Mouse (Mus musculus): ENCODE data around the gene Galnt15.
A peak's percentile ranks its signal among the peaks of the same experiment; 100 is the strongest.

Gene Galnt15

DNA sequence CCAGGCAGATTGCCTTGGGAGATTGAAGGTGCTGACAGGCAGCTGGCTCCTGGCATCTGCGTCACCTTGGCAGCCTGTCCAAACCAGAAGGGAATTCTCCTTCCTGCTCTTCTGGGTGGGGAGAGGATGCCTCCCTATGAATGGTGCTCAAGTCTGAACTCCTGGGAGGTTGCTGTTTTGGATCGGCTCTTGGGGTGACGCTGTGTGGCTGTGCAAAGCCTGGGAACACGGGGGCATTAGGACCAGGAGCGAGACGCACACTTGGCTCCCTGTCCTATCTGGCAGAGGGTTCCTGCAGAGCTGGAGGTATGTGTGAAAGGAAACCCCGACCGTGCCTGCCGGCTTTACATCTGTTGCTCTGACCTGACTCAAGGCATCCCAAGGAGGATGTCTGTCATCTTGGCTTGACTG, at the start of gene Galnt15:
Gene Galnt15, plus strand, starts transcription at position 309 of the 411 bp plus-strand sequence.
- DNase-seq (ENCODE audit: low spot score), result peak; percentile 37

DNA sequence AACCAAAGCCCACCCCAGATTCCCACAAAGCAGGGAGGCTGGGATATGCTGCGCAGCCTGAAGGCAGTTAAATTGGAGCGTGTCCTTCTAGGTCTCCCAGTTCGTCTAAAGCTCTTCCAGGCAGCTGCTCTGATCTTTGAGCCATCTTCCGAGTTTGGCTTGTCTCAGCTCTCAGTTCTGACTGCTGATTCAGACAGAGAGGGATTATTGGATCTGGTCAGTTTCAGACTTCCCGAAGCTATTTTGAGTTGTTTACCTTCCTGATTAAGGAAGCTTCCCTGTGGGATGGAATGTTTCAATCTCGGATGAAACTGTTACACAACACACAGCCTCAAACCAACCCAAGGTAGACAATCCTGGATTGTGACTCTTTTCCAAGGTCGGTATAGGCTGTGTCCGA, 34.8 kb upstream of the Galnt15 start:
- no peak for DNase-seq (ENCODE audit: low spot score)

DNA sequence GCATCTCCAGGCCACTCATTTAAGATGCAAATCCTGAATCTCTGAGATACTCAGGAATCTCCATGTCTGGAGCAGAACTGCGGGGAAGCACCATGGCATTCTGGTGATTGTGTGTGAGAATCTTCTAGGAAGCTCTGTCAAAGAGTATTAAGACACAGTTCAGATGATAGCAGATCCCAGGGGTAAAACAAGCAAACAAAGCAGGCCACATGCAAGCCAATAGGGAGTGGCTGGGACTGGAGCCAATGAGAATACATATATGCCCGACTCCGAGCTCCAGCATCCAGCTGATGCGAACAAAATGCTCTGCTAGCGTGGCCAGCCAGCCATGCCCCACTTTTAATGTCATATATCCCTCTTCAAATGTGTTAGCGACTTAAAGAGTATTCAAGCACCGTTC, 27.8 kb upstream of the Galnt15 start:
- no peak for DNase-seq (ENCODE audit: low spot score)

DNA sequence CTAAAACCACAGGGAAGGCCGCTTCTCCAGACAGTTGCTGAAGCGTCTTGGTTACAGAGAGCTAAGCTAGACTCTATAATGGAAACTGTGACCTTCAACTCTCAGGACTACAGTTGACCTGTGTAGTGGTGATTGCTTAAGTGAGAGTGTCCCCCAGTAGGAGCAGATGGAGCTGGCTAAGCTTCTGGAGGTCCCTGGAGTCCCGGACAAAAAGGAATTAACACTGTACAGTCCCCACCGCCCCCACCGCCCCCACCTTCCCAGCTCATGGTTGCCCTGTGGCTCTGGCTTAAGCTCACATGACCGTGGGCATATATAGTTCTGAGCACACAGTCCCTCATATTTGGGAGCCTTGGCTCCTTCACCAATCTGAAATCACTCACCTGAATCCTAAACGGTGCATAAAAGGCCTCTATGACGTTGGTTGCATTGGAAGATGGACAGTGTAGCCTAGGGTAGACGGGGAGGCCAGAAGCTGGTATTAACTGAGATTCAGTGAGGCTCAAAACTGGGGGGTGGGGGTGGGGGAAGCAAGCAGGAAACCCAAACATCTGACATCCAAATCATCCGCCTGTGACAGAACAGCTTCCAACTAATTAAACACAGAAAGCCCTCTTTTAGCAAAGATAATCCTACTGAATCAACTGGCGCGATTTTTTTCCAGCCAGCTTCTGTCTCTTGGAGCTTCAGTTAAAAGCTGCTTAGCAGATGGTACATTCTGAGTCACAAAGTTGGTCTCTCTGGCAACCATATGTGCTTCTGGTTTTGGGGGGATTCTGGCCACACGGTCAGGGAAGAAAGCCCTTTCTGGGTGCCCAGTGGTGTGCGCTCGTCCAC, 26.1 kb upstream of the Galnt15 start:
- DNase-seq (ENCODE audit: low spot score), result no peak

DNA sequence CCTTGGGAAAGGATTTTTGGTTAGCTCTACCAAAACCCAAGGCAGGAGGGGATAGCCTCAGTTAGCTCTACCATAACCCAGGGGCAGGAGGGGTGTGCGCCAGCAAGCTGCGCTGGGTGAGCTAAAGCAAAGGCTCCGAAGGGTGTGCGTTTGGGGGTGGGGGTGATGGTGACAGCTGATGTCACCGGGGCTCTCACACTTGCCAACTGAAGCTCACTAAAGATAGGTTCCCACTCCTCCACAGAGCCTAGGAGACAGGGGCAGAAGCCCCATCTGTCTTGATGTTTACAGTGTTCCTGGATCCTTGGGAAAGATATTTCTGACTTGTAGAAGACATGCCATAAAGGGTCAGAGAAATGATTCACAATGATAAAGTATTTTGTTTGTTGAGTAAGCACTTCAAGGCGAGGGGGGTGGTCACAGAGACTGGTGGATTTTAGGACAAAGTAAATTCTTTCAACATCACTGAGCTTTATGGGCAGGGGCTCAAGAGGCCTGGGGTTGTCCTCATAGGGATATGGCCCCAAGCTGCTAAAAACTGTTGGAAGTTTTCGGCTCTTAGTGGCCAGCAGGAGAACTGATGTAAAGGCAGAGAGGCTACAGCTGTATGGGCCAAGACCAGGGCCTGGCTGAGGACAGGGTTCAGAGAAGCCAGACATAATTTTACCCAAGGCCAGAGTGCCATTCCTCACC, 24.7 kb upstream of the Galnt15 start:
- DNase-seq (ENCODE audit: low spot score), result no peak

- no peak for DNase-seq (ENCODE audit: low spot score)
Measured at GRCm38 (mm10) chr14:32005673-32006261, 23.0 kb upstream of the Galnt15 start.

GRCm38 (mm10) chr14:32007654-32008335, 21.0 kb upstream of the Galnt15 start:
- no peak for DNase-seq (ENCODE audit: low spot score)

DNA sequence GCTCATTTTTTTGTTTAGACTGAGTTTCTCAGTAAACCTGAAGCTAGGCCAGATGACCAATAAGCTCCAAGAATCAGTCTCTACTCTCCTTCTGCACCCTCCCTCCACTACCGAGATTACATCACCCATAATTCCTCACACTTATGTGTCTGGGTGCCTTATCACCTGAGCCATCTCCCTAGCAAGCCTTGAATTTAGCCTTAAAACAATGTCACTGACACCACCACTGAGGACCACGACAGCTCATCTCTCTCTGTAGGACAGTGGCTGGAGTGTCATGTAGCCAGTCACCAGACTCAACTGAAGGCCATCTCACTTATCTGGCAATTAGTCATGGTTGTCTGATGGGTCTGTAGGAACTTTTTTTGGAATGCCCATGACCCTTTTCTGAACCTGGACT, 19.1 kb upstream of the Galnt15 start:
- no peak for DNase-seq (ENCODE audit: low spot score)

DNA sequence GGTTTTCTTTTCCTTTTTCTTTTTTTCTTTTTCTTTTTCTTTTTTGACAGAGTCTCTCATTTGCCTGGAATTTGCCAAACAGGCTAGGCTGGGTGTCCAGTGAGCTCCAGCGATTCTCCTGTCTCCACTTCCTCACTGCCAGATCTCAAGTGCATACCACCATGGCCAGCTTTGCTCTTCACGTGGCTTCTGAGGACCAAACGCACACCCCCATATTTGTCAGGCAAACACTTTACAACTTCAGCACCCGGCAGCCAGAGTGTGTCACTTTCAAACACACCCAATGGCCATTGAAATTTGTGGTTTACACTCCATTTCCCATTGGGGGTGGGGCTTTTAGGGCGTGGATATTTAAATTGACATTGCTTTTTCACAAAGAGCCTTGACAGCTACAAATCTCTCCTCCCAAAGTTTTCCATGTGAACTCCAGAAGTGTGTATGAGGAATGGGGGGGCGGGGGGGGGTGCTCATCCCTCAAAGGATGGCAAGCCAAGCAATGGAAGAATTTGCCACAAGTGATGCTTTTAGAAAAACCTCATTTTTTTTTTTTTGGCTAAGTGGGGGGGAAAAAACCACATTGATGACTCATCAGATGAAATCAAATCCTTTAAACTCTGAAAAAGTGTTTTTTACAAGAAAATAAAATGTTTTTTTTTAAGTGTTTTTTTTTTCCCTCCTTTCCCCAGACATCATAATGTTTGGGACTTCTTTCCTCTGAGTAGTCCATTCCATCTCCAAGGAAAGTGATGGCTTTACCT, 17.1 kb upstream of the Galnt15 start:
- DNase-seq (ENCODE audit: low spot score), result no peak

GRCm38 (mm10) chr14:32015131-32015770, 13.5 kb upstream of the Galnt15 start:
- DNase-seq (ENCODE audit: low spot score), result no peak

GRCm38 (mm10) chr14:32016466-32016865, 12.3 kb upstream of the Galnt15 start:
- DNase-seq (ENCODE audit: low spot score), result no peak

- DNase-seq (ENCODE audit: low spot score), result no peak
Measured at GRCm38 (mm10) chr14:32016921-32017320, 11.9 kb upstream of the Galnt15 start.

GRCm38 (mm10) chr14:32017448-32017847, 11.3 kb upstream of the Galnt15 start:
- DNase-seq (ENCODE audit: low spot score), result no peak

DNA sequence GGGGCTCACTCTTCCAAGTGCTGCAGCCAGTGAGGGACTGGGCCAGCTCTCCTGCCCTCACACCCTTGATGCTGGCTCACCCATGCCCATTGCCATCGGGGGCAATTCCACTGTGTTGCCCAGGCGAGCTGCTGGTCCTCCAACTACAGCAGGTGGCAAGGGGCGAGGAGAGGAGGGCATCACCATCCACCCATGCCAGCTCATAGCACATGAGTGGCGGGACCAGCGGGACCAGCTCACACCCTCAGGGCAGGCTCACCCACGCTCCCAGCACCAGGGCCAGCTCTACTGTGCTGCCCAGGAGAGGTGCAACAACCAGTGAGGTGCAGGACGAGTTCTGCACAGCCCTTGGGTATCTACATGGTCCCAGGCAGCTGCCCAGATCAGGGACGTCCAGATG, 9.7 kb upstream of the Galnt15 start:
- no peak for DNase-seq (ENCODE audit: low spot score)

DNA sequence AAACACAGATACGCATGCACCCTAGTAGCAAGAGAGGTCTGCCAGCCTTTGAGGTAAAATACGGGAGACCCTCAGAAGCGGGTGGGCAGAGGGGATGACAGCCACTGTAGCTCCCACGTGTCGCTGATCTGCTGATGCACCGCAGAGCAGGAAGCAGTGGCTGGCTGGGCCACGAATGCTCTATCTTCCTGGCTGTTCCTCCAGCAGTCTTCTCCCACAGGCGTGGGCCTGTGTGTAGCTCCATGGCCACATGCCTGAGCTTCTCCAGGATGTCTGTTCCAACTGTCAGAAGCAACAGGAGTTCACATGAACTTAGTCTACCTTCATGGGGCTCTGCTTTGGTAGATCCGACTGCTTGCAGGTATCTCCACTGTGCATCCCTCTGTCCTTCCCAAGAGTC, 6.8 kb upstream of the Galnt15 start:
- DNase-seq (ENCODE audit: low spot score), result no peak

- no peak for DNase-seq (ENCODE audit: low spot score)
Measured at GRCm38 (mm10) chr14:32022450-32022849, 6.3 kb upstream of the Galnt15 start.

GRCm38 (mm10) chr14:32023891-32024290, 4.9 kb upstream of the Galnt15 start:
- DNase-seq (ENCODE audit: low spot score), result no peak

- no peak for DNase-seq (ENCODE audit: low spot score)
Measured at GRCm38 (mm10) chr14:32027218-32027617, 1.6 kb upstream of the Galnt15 start.

- DNase-seq (ENCODE audit: low spot score), result no peak
Measured at GRCm38 (mm10) chr14:32029411-32029992, 713 bp downstream of the Galnt15 start.

- DNase-seq (ENCODE audit: low spot score), result no peak
Measured at GRCm38 (mm10) chr14:32030073-32030472, 1.3 kb downstream of the Galnt15 start.

DNA sequence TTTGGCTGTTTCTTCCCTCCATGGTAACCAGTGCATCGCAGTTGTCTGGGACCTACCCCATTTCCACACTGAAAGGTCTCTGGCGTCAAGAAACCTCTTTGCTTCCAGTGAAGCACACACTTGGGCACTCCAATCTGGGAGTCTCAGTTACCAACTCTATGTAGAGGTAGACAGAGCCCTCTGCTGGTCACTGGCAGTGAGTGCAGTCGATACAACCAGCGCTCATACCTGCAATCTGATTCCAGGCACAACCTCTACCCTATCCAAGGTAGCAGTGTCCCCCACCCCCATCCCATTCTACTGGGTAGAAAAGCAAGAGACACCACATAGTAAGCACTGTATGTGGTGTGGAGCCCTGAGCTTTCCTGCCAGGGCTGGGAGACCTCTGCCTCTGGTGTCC, 3.7 kb downstream of the Galnt15 start:
- peak; percentile 61 for DNase-seq (ENCODE audit: low spot score)
